Mouse (Mus musculus) MEL-GATA-1-ER (cell line): Measurements from ENCODE around the gene Gm20816.
"Not testable (repeated sequence)": the region's sequence is repeated elsewhere in the genome, so short reads cannot be mapped to it uniquely, and the experiment has no call there.

Experiments
- DNase-seq: peaks from one replicate; pipeline ENCODE4 v3.0.0-alpha.2; 2012; ENCODE audit warnings: low read depth; ENCODE audit errors: extremely low read depth

Gene Gm20816

DNA sequence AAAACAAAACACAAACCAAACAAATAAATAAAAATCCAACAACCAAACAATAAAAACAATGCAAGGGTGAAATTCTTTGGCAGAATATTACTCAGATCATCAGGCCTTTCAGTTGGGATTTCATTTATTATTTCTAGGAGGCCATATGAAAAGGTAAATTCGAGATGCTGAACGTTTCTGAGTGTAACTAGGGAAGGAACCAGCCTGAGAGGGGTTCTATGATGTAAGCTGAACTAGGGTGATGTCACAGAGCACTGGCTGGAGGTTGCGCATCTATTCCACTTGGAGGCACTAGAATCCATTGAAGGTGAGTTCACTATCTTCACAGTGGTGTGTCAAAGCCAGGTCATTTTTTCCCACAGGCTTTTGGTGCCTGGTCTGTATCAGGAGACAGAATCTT, at the start of gene Gm20816:
Gene Gm20816, plus strand, starts transcription at position 301 of the 400 bp plus-strand sequence.
- not testable (repeated sequence) for DNase-seq
